Mouse (Mus musculus): ENCODE measurements around the gene Hoxc13. TPM values are rescaled to one million over a fixed set of nuclear protein-coding genes. Genes with fewer than 3 reads are reported as not detected.

Hoxc13 gene
- total RNA-seq, 4 experiments from 2014 or later = not detected

Small RNA genes within 50 kb of the gene (microRNA-seq; reads per million reads assigned to microRNA genes)
- 0 to 0.63 reads per million in 2 experiments for gene Mir196a-2

Other genes with a start within 250 kb of the Hoxc13 start
- 10 to 100 TPM in 3 of 4 experiments, 1 to 10 TPM in 1; 8.4 to 19.1 (median 13.2) TPM for gene Atp5g2, start 248.8 kb upstream of the Hoxc13 start, total RNA-seq (2022)
- 10 to 100 TPM; 74.9 to 85.2 (median 82.2) TPM for gene Calcoco1, start 198.9 kb upstream of the Hoxc13 start, total RNA-seq (2022)
- not detected for gene Hoxc12, start 15.7 kb downstream of the Hoxc13 start, total RNA-seq (2022)
- gene Hoxc11, start 33.3 kb downstream of the Hoxc13 start, total RNA-seq (2022) = not detected
- not detected for gene Hoxc10, start 45.7 kb downstream of the Hoxc13 start, total RNA-seq (2022)
- not detected for gene Hoxc5, start 46.3 kb downstream of the Hoxc13 start, total RNA-seq (2022)
- gene Hoxc9, start 55.3 kb downstream of the Hoxc13 start, total RNA-seq (2022) = not detected
- gene Hoxc8, start 69.5 kb downstream of the Hoxc13 start, total RNA-seq (2022) = not detected
- not detected for gene Hoxc6, start 77.2 kb downstream of the Hoxc13 start, total RNA-seq (2022)
- gene Hoxc4, start 97.8 kb downstream of the Hoxc13 start, total RNA-seq (2022) = not detected
- 10 to 100 TPM; 18.9 to 24.5 (median 19.8) TPM for gene Smug1, start 246.0 kb downstream of the Hoxc13 start, total RNA-seq (2022)